Mouse (Mus musculus) limb, embryonic 11.5 days (tissue): Measurements from ENCODE around the gene Kansl2. TPM values are rescaled to one million over a fixed set of nuclear protein-coding genes. Genes with fewer than 3 reads are reported as not detected.
A peak's percentile ranks its signal among the peaks of the same experiment; 100 is the strongest.
"Not testable (repeated sequence)": the region's sequence is repeated elsewhere in the genome, so short reads cannot be mapped to it uniquely, and the experiment has no call there.

ENCODE experiments used
- ATAC-seq: fragments of 200-750 bp; cut with Nextera tagmentation; 2 replicates; pipeline ENCODE4 v1.8.0; 2017; ENCODE audit warnings: low read depth; ENCODE audit not compliant: insufficient number of reproducible peaks, low FRiP score, low TSS enrichment
- DNase-seq: peaks from one replicate; pipeline ENCODE4 v3.0.0-alpha.2; 2015; ENCODE audit warnings: low spot score
- H3K27ac ChIP-seq: fragments of 300-500 bp; sonication (generic); replicated peaks from 2 replicates; pipeline ENCODE4 v1.5.1; 2014; ENCODE audit warnings: low read depth, mild to moderate bottlenecking, low read length
- H3K27me3 ChIP-seq: fragments of 300-500 bp; sonication (generic); 2 replicates; pipeline ENCODE4 v1.6.1; 2014; ENCODE audit warnings: mild to moderate bottlenecking, low read length, mixed read lengths; ENCODE audit not compliant: control insufficient read depth, insufficient read depth
- H3K36me3 ChIP-seq: fragments of 300-500 bp; sonication (generic); 2 replicates; pipeline ENCODE4 v1.6.1; 2014; ENCODE audit warnings: mild to moderate bottlenecking, low read length, moderate library complexity, mixed read lengths; ENCODE audit not compliant: control insufficient read depth, insufficient read depth
- H3K4me1 ChIP-seq: fragments of 300-500 bp; sonication (generic); 2 replicates; pipeline ENCODE4 v1.6.1; 2014; ENCODE audit warnings: low read length, mixed read lengths; ENCODE audit not compliant: control insufficient read depth, insufficient read depth
- H3K4me2 ChIP-seq: fragments of 300-500 bp; sonication (generic); 2 replicates; pipeline ENCODE4 v1.6.1; 2014; ENCODE audit warnings: low read depth, mild to moderate bottlenecking, moderate library complexity; ENCODE audit not compliant: severe bottlenecking
- H3K4me3 ChIP-seq: fragments of 300-500 bp; sonication (generic); 2 replicates; pipeline ENCODE4 v1.5.1; 2014; ENCODE audit warnings: low read depth, low read length
- H3K9ac ChIP-seq: fragments of 300-500 bp; sonication (generic); 2 replicates; pipeline ENCODE4 v1.6.1; 2014; ENCODE audit warnings: mild to moderate bottlenecking, low read length
- H3K9me3 ChIP-seq: fragments of 300-500 bp; sonication (generic); 2 replicates; pipeline ENCODE4 v1.6.1; 2016; ENCODE audit warnings: low read length; ENCODE audit not compliant: control insufficient read depth
- WGBS: fragments of 180-500 bp; shearing (Covaris S2); extraction: QIAGEN DNeasy Blood & Tissue Kit; methylation state at CpG from one replicate; pipeline ENCODE4 v1.1.7; 2014; 5-methylcytosine and 5-hydroxymethylcytosine counted together
- polyA plus RNA-seq: library from polyadenylated mRNA; unstranded; fragments of >200 nt; fragmentation: Nextera tagmentation; extraction: Ambion mirVana; gene quantifications from 2 replicates; pipeline ENCODE4 v1.2.1, GENCODE M21; 2014

Kansl2 gene
- polyA plus RNA-seq, 1 experiment from 2014 or later: 156 TPM

- Histone ChIP-seq H3K27ac (no peak overlapping the region), H3K4me1 (peaks cover 2% of the 10 kb centered on the region; the same call in 1 of the 2 replicates), H3K4me3 (no peak overlapping the region), H3K9me3 (no peaks in the 10 kb centered on the region), H3K27me3 (no peaks in the 10 kb centered on the region), H3K4me2 (no peak overlapping the region), H3K9ac (no peak overlapping the region), H3K36me3 (peaks cover 32% of the 10 kb centered on the region)
- 93% methylated on average over 5 of the region's 5 CpGs for WGBS
- no peak for ATAC-seq
- no peak for DNase-seq
Observed at GRCm38 (mm10) chr15:98528066-98528563, 5.9 kb downstream of the Kansl2 start.

- Histone ChIP-seq H3K27me3 (no peaks in the 10 kb centered on the region), H3K4me2 (no peak overlapping the region), H3K27ac (no peak overlapping the region), H3K9me3 (no peaks in the 10 kb centered on the region), H3K36me3 (peaks cover 34% of the 10 kb centered on the region), H3K4me3 (no peak overlapping the region), H3K4me1 (no peaks in the 10 kb centered on the region), H3K9ac (no peak overlapping the region)
- ATAC-seq (no peak), DNase-seq (no peak)
- WGBS: 95% methylated on average over 5 of the region's 5 CpGs
Observed at GRCm38 (mm10) chr15:98527056-98527771, 6.8 kb downstream of the Kansl2 start.

GRCm38 (mm10) chr15:98526057-98526456, 8.0 kb downstream of the Kansl2 start:
- Histone ChIP-seq H3K36me3 (peaks cover 39% of the 10 kb centered on the region), H3K27ac (no peak overlapping the region), H3K4me3 (no peak overlapping the region), H3K27me3 (no peaks in the 10 kb centered on the region), H3K9me3 (no peaks in the 10 kb centered on the region), H3K9ac (no peak overlapping the region), H3K4me2 (no peak overlapping the region), H3K4me1 (no peaks in the 10 kb centered on the region)
- DNase-seq: no peak
- WGBS: 73% methylated on average over 5 of the region's 5 CpGs
- no peak for ATAC-seq

GRCm38 (mm10) chr15:98521245-98521644, 12.8 kb downstream of the Kansl2 start:
- no peaks in the 10 kb centered on the region for H3K27me3 ChIP-seq
- no peak overlapping the region for H3K4me2 ChIP-seq
- peaks cover 29% of the 10 kb centered on the region; the same call in 1 of the 2 replicates for H3K36me3 ChIP-seq
- no peaks in the 10 kb centered on the region for H3K4me1 ChIP-seq
- no peak overlapping the region for H3K4me3 ChIP-seq
- no peak overlapping the region for H3K27ac ChIP-seq
- DNase-seq (no peak), ATAC-seq (no peak)
- WGBS: 90% methylated on average over 3 of the region's 3 CpGs
- H3K9ac ChIP-seq: no peak overlapping the region
- H3K9me3 ChIP-seq: no peaks in the 10 kb centered on the region

GRCm38 (mm10) chr15:98517380-98518355, 16.4 kb downstream of the Kansl2 start:
- peak; percentile 76 for DNase-seq
- Histone ChIP-seq H3K9me3 (no peaks in the 10 kb centered on the region), H3K27me3 (no peaks in the 10 kb centered on the region), H3K4me1 (no peaks in the 10 kb centered on the region), H3K36me3 (peaks cover 20% of the 10 kb centered on the region; the same call in 1 of the 2 replicates), H3K9ac (no peak overlapping the region), H3K27ac (no peak overlapping the region), H3K4me2 (no peak overlapping the region), H3K4me3 (no peak overlapping the region)
- WGBS: 73% methylated on average over 16 of the region's 16 CpGs
- ATAC-seq: no peak

GRCm38 (mm10) chr15:98514845-98515244, 19.2 kb downstream of the Kansl2 start:
- not testable (repeated sequence) for H3K4me1 ChIP-seq, H3K9me3 ChIP-seq, H3K4me3 ChIP-seq, H3K27ac ChIP-seq, DNase-seq, H3K9ac ChIP-seq, H3K4me2 ChIP-seq, H3K36me3 ChIP-seq, ATAC-seq, H3K27me3 ChIP-seq
- 87% methylated on average over 2 of the region's 2 CpGs for WGBS

GRCm38 (mm10) chr15:98514146-98514545, 19.9 kb downstream of the Kansl2 start:
- no peak overlapping the region for H3K27ac ChIP-seq
- 83% methylated on average over 8 of the region's 8 CpGs for WGBS
- H3K36me3 ChIP-seq: peaks cover 8% of the 10 kb centered on the region; the same call in 1 of the 2 replicates
- no peaks in the 10 kb centered on the region for H3K27me3 ChIP-seq
- H3K4me3 ChIP-seq: no peak overlapping the region
- H3K9ac ChIP-seq: no peak overlapping the region
- DNase-seq: no peak
- H3K9me3 ChIP-seq: no peaks in the 10 kb centered on the region
- no peak overlapping the region for H3K4me2 ChIP-seq
- ATAC-seq: no peak
- no peaks in the 10 kb centered on the region for H3K4me1 ChIP-seq

- not testable (repeated sequence) for H3K27ac ChIP-seq, H3K4me3 ChIP-seq, H3K9ac ChIP-seq, H3K9me3 ChIP-seq, ATAC-seq, H3K4me1 ChIP-seq, H3K4me2 ChIP-seq, H3K27me3 ChIP-seq, H3K36me3 ChIP-seq, DNase-seq
- WGBS: 68% methylated on average over 3 of the region's 3 CpGs
Observed at GRCm38 (mm10) chr15:98513676-98514075, 20.4 kb downstream of the Kansl2 start.
